Mouse (Mus musculus) kidney, adult 8-10 months (tissue): ENCODE measurements around the gene S1pr4.

ENCODE experiments used
- DNase-seq, 2 experiments: peaks; one replicate each; pipeline ENCODE4 v3.0.0; 2022

S1pr4 gene

GRCm38 (mm10) chr10:81500032-81500431 is at the start of gene S1pr4:
TSS of gene S1pr4 (minus strand) at chr10:81500132.
- DNase-seq = no peak

- DNase-seq = no peak
These were observed 49.0 kb upstream of the S1pr4 start for GRCm38 (mm10) chr10:81548944-81549343.

DNA sequence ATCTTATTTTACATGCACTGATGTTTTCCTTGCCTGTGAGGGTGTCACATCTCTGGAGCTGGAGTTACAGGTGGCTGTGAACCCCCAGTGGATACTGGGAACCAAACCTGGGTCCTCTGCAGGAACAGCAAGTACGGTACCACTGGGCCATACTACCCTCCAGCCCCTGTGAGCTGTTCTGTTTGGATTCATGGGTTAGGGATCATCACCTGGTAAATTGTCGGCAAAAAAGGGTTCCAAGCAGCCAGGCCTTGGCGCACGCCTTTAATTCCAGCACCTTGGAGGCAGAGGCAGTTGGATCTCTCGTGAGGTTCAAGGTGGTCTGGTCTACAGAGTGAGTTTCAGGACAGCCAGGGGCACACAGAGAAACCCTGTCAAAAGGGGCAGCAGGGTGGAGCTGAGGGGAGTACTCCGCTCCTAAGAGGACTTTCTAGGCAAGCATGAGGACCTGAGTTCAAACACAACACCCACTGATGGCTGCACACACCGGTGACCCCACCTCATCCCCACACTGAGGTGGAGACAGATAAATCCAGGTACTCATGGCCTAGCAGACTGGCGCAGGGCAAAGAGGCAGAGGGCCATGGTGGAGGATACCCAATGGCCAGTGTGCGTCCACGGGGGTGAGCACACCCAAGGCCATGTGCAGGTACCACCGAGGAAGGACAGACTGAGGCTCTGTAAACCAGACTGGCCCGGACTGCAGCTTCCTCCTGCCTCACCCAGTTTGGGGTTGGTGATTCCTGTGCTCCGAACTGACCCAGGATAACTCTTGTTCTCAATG is 47.0 kb upstream of the S1pr4 start:
- no peak for DNase-seq

DNA sequence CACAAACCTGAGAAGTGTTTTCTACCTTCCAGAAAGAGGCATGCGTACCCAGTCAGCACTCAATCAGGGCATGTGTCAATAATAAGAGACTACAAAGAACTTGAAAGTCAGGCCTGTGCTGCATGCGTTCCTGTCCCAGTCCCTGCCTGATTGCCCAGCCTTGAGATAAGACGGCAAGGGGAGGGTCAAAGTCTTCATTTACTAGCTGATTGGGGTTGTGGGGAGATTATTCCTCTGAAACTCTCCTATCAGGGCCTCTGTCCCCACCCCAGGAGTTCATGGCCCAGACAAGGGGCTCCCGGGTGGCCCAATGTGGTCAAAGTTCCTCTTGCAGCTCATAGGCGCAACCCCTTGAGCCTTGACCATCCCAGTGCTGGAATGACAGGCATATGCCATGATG is 46.4 kb upstream of the S1pr4 start:
- DNase-seq = no peak

DNA sequence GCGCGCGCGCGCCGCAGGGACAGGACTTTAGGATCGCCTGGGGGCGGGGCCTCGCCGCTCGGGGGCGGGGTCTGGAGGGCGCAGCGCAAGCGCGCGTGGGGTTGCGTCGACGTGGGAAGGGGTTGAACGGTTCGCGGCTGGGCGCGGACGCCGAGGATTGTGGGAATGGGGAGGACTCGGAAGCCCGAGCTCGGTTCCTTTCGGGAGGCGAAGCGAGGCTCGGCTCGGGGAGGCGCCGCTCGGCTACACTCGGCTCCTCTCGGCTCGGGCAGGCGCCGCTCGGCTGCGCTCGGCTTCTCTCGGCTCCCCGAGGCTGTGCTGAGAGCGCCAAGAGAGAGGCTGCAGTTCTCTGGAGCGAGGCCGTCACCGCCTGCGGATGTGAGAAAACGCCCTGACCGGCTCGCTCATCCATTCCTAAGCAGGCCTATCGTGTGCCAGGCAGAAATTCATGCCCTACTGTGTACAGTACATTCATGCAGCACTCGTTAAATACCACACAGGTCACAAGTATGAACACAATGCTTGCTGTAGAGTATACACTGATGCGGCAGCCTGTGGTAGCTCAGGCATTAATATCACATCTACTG is 45.3 kb upstream of the S1pr4 start, which contains the start of gene Gna11:
Gna11 (minus strand) TSS at position 30 of the 587 bp plus-strand sequence.
- peak; percentile 99 for DNase-seq

DNA sequence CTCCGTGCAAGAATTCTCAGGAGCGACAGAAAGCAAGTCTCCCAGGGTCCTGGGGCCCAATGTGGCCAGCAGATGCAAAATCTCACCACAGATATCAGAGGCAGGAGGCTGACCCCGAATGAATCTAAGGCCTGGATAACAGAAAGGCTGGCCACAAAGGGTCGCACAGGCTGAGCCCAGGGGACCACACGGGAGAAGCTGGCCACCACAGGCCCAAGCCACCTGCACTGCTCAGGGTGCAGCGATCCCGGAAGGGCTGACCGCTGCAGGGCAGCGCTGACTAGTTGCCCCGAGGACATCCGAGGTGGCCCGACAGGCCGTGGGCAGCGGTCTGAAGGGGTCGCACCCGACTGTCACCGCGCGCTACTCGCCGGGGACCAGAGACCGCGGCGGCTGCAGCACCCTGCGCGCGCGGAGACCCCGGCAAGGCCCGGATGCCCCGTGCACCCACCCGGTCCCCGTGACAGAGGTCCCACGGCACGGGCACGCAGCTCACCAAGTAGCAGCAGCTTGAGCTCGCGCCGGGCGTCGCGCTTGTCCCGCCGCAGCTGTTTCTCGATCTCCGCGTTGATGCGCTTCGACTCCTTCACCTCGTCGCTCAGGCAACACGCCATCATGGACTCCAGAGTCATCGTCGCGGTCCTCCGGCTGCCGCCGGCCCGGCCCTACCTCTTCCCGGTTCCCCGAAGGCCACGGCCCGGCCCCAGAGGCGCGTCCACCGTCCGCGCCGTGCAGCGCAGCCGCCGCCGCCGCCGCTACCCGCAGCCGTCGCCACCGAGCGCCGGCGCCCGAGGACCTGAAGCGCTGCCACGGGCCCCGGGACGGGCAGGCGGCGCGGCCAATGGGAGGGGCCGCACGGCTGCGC is 44.6 kb upstream of the S1pr4 start:
- peak in 1 of 2 experiments; percentile 57 for DNase-seq

GRCm38 (mm10) chr10:81543633-81544032 is 43.7 kb upstream of the S1pr4 start:
- DNase-seq = no peak

- DNase-seq = no peak
These were observed 43.0 kb upstream of the S1pr4 start for GRCm38 (mm10) chr10:81542727-81543460.

GRCm38 (mm10) chr10:81541803-81542202 is 41.9 kb upstream of the S1pr4 start:
- peak; percentile 63 to 75 for DNase-seq

DNA sequence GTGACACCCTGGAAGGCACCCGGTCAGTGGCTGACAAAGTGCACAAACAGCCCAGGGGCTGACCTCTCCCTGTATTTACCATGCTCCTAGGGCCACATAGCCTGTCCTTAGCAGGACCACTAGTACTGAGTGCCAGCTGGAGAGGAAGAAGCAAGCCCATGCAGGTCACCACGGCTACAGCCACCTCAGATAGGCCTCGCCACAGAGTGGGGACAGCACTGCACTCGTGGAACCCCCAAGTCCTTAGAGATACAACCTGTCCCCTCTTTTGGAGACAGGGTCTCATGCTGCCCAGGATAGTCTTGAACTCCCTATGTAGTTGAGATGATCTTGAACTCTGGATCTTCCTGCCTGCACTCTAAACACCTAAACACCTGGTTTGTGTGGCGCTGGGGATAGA is 41.4 kb upstream of the S1pr4 start:
- no peak for DNase-seq

DNA sequence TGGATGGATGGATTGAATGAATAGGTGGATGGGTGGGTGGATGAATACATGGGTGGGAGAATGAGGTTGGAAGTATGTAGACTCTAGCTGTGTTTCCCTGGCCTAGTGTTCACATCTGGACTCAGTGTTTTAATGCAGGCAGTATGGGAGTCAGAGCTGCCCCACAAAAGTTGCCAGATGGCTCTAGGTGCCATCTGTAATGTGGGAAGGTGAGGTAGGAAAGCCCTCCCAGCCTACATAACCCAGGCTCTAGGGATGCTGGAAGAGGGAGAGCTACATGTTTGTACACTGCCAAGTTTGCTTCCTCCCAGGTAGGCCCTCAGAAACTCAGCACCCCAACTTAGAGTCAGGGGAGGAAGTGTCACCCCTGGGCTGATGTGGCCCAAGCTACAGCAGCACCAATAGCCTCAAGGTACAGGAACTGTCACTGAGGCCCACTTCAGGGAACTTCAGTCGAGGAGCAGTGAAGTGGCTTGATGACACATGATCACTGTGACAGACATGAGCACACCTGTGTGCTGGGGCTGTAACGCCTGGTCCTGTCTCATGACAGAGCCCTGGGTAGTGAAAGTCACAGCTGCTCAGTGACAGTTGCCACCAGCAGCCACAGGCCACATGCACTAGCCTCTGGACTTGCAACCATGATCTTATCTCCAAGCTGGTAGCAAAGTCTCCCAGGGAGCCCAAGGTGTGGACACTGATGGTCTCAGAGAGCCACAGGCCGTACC is 38.6 kb upstream of the S1pr4 start:
- DNase-seq = no peak

- no peak for DNase-seq
These were observed 37.5 kb upstream of the S1pr4 start for GRCm38 (mm10) chr10:81537429-81537828.

DNA sequence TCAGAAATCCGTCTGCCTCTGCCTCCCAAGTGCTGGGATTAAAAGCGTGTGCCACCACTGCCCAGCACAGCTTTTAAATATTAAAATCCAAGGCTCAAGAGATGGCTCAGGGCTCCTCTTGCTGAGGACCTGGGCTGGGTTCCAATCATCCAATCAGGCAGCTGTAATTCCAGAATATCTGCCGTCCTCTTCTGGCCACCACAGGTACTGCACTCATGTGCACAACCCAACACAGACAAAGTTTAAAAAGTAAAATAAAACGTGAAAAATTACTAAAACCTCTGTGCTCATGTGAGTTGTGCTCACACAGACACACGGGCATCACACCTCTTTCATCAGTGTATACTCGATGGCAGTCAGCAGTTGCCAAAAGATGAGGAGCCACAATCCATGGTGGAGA is 36.8 kb upstream of the S1pr4 start:
- DNase-seq = no peak

GRCm38 (mm10) chr10:81534826-81535225 is 34.9 kb upstream of the S1pr4 start:
- DNase-seq = no peak

DNA sequence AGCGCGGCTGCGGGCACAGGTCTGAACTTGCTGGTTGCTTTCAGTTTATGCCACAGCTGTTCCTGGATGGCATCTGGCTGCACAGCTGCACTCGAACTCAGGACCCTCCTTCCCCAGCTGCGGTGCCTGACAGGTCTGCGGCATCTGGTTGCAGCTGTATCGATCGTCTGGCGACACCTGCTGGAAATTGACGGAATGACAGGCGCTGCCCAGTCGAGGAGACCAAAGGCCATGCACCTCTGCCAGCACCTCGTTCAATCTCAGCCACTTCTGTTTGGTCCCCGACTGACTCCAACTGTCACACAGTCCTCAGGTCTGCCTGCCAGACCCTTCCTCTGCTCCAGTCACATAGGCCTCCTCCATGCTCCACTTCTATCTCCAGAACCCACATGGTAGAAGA is 26.8 kb upstream of the S1pr4 start:
- DNase-seq = peak; percentile 64 to 87

- DNase-seq = no peak
These were observed 25.2 kb upstream of the S1pr4 start for GRCm38 (mm10) chr10:81525017-81525694.

GRCm38 (mm10) chr10:81524051-81524605 is 24.2 kb upstream of the S1pr4 start, which contains the start of gene Gna15:
TSS of gene Gna15 (minus strand) at chr10:81524225.
- no peak for DNase-seq

- no peak for DNase-seq
These were observed 23.6 kb upstream of the S1pr4 start for GRCm38 (mm10) chr10:81523570-81523969.

GRCm38 (mm10) chr10:81523142-81523541 is 23.2 kb upstream of the S1pr4 start:
- no peak for DNase-seq

DNA sequence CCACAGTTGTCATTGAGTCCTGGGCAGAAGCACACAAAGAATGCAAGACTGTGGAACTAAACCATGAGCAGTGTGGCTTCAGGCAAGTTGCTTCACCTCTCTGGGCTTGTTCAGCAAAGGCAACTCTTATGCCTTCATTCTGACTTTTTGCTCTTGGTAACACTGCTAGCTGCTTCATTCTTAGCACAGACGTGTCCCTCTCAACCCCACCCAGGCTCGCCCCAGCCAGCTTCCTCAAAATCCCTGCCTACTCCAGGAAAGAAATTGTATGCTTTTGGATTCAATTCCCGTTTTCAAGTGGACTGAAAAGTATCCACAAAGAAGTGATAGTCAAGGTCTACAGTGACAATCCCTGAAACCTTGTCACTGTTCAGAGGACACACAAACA is 20.0 kb upstream of the S1pr4 start:
- no peak for DNase-seq
